Mouse (Mus musculus) forebrain, embryonic 11.5 days (tissue): ENCODE results near the gene Rag1. TPM values are rescaled to one million over a fixed set of nuclear protein-coding genes. Genes with fewer than 3 reads are reported as not detected.

ENCODE experiments used
- polyA plus RNA-seq: library from polyadenylated mRNA; unstranded; fragments of >200 nt; fragmentation: Nextera tagmentation; extraction: Ambion mirVana; gene quantifications from 2 replicates; pipeline ENCODE4 v1.2.1, GENCODE M21; 2014

Gene Rag1
- polyA plus RNA-seq, 1 experiment from 2014 or later = 0.27 TPM

Other genes starting within 250 kb of the Rag1 start
- not detected in 2 replicates for gene Rag2, start 24.8 kb downstream of the Rag1 start, polyA plus RNA-seq
- gene B230118H07Rik, start within 50 bp of the Rag1 start, polyA plus RNA-seq = 60.7 and 60.8 TPM in 2 replicates
- 24.2 and 24.5 TPM in 2 replicates for gene Traf6, start 28.9 kb upstream of the Rag1 start, polyA plus RNA-seq
- gene Prr5l, start 233.5 kb upstream of the Rag1 start, polyA plus RNA-seq = 21.5 and 21.9 TPM in 2 replicates
- 61.9 and 68.5 TPM in 2 replicates for gene Commd9, start 236.7 kb upstream of the Rag1 start, polyA plus RNA-seq